Mouse (Mus musculus) cerebellum, adult 2 months (tissue): ENCODE results near the gene Gm17359.

Source experiments
- CTCF ChIP-seq: fragments of 200-500 bp; IDR thresholded peaks from 2 replicates; pipeline ENCODE4 v1.5.1; 2011; ENCODE audit warnings: low read depth, mild to moderate bottlenecking, control low read depth, low read length, moderate library complexity, borderline replicate concordance; ENCODE audit not compliant: insufficient read depth
- POLR2A ChIP-seq: fragments of 200-500 bp; IDR thresholded peaks from 2 replicates; pipeline ENCODE4 v1.6.1; 2011; ENCODE audit warnings: low read length, control low read depth, borderline replicate concordance; ENCODE audit not compliant: insufficient read depth

GRCm38 (mm10) chr3:79294701-79295100, 41.8 kb upstream of the Gm17359 start:
- TF ChIP-seq CTCF: no peak
- no peak for TF ChIP-seq POLR2A
